Mouse (Mus musculus) limb, embryonic 11.5 days (tissue): ENCODE results near the gene Arid3a. TPM values are rescaled to one million over a fixed set of nuclear protein-coding genes. Genes with fewer than 3 reads are reported as not detected.
A peak's percentile ranks its signal among the peaks of the same experiment; 100 is the strongest.
"Not testable (repeated sequence)": the region's sequence is repeated elsewhere in the genome, so short reads cannot be mapped to it uniquely, and the experiment has no call there.

Source experiments
- ATAC-seq: fragments of 200-750 bp; cut with Nextera tagmentation; 2 replicates; pipeline ENCODE4 v1.8.0; 2017; ENCODE audit warnings: low read depth; ENCODE audit not compliant: insufficient number of reproducible peaks, low FRiP score, low TSS enrichment
- DNase-seq: peaks from one replicate; pipeline ENCODE4 v3.0.0-alpha.2; 2015; ENCODE audit warnings: low spot score
- H3K27ac ChIP-seq: fragments of 300-500 bp; sonication (generic); replicated peaks from 2 replicates; pipeline ENCODE4 v1.5.1; 2014; ENCODE audit warnings: low read depth, mild to moderate bottlenecking, low read length
- H3K27me3 ChIP-seq: fragments of 300-500 bp; sonication (generic); 2 replicates; pipeline ENCODE4 v1.6.1; 2014; ENCODE audit warnings: mild to moderate bottlenecking, low read length, mixed read lengths; ENCODE audit not compliant: control insufficient read depth, insufficient read depth
- H3K36me3 ChIP-seq: fragments of 300-500 bp; sonication (generic); 2 replicates; pipeline ENCODE4 v1.6.1; 2014; ENCODE audit warnings: mild to moderate bottlenecking, low read length, moderate library complexity, mixed read lengths; ENCODE audit not compliant: control insufficient read depth, insufficient read depth
- H3K4me1 ChIP-seq: fragments of 300-500 bp; sonication (generic); 2 replicates; pipeline ENCODE4 v1.6.1; 2014; ENCODE audit warnings: low read length, mixed read lengths; ENCODE audit not compliant: control insufficient read depth, insufficient read depth
- H3K4me2 ChIP-seq: fragments of 300-500 bp; sonication (generic); 2 replicates; pipeline ENCODE4 v1.6.1; 2014; ENCODE audit warnings: low read depth, mild to moderate bottlenecking, moderate library complexity; ENCODE audit not compliant: severe bottlenecking
- H3K4me3 ChIP-seq: fragments of 300-500 bp; sonication (generic); 2 replicates; pipeline ENCODE4 v1.5.1; 2014; ENCODE audit warnings: low read depth, low read length
- H3K9ac ChIP-seq: fragments of 300-500 bp; sonication (generic); 2 replicates; pipeline ENCODE4 v1.6.1; 2014; ENCODE audit warnings: mild to moderate bottlenecking, low read length
- H3K9me3 ChIP-seq: fragments of 300-500 bp; sonication (generic); 2 replicates; pipeline ENCODE4 v1.6.1; 2016; ENCODE audit warnings: low read length; ENCODE audit not compliant: control insufficient read depth
- WGBS: fragments of 180-500 bp; shearing (Covaris S2); extraction: QIAGEN DNeasy Blood & Tissue Kit; methylation state at CpG from one replicate; pipeline ENCODE4 v1.1.7; 2014; 5-methylcytosine and 5-hydroxymethylcytosine counted together
- polyA plus RNA-seq: library from polyadenylated mRNA; unstranded; fragments of >200 nt; fragmentation: Nextera tagmentation; extraction: Ambion mirVana; gene quantifications from 2 replicates; pipeline ENCODE4 v1.2.1, GENCODE M21; 2014

Arid3a gene
- polyA plus RNA-seq, 1 experiment from 2014 or later = 12.9 TPM

- H3K27me3 ChIP-seq, ATAC-seq, H3K4me3 ChIP-seq, H3K4me2 ChIP-seq, H3K9me3 ChIP-seq, H3K9ac ChIP-seq, DNase-seq, H3K27ac ChIP-seq, H3K36me3 ChIP-seq: not testable (repeated sequence)
- WGBS = 69% methylated on average over 2 of the region's 3 CpGs
- H3K4me1 ChIP-seq = peaks cover 11% of the 10 kb centered on the region
Measured at GRCm38 (mm10) chr10:79884938-79885337, 41.9 kb upstream of the Arid3a start.

- ATAC-seq (no peak), DNase-seq (no peak)
- H3K4me2 ChIP-seq = no peak within 1 kb of the TSS; the same call in 1 of the 2 replicates
- 0 out of 2 replicates have a peak, but pooled peaks cover 2% of the 10 kb centered on the region for H3K27me3 ChIP-seq
- no peak within 1 kb of the TSS for H3K4me3 ChIP-seq
- H3K36me3 ChIP-seq = no peaks in the 10 kb centered on the region
- no peak within 1 kb of the TSS for H3K27ac ChIP-seq
- H3K9me3 ChIP-seq = no peaks in the 10 kb centered on the region
- 83% methylated on average over 6 of the region's 6 CpGs for WGBS
- H3K4me1 ChIP-seq = peaks cover 11% of the 10 kb centered on the region
- H3K9ac ChIP-seq = no peak within 1 kb of the TSS
Measured at GRCm38 (mm10) chr10:79886054-79886453, 40.8 kb upstream of the Arid3a start, which contains the start of gene Elane. TSS of gene Elane (plus strand) at chr10:79886247.

GRCm38 (mm10) chr10:79886611-79887010 lies 40.2 kb upstream of the Arid3a start:
- H3K4me2 ChIP-seq = no peak overlapping the region; the same call in 1 of the 2 replicates
- DNase-seq (no peak), ATAC-seq (no peak)
- H3K4me3 ChIP-seq = no peak overlapping the region
- peaks cover 11% of the 10 kb centered on the region for H3K4me1 ChIP-seq
- H3K27ac ChIP-seq = no peak overlapping the region
- 69% methylated on average over 8 of the region's 8 CpGs for WGBS
- H3K9ac ChIP-seq = no peak overlapping the region
- no peaks in the 10 kb centered on the region for H3K36me3 ChIP-seq
- H3K9me3 ChIP-seq = no peaks in the 10 kb centered on the region
- H3K27me3 ChIP-seq = 0 out of 2 replicates have a peak, but pooled peaks cover 2% of the 10 kb centered on the region

- no peak for ATAC-seq
- Histone ChIP-seq H3K4me2 (no peak overlapping the region), H3K4me3 (no peak overlapping the region), H3K27me3 (no peaks in the 10 kb centered on the region), H3K36me3 (no peaks in the 10 kb centered on the region), H3K9ac (no peak overlapping the region), H3K27ac (no peak overlapping the region), H3K4me1 (no peaks in the 10 kb centered on the region), H3K9me3 (no peaks in the 10 kb centered on the region)
- no peak for DNase-seq
- WGBS = 89% methylated on average over 2 of the region's 2 CpGs
Measured at GRCm38 (mm10) chr10:79889386-79889785, 37.5 kb upstream of the Arid3a start.

- Histone ChIP-seq H3K9me3 (no peaks in the 10 kb centered on the region), H3K4me1 (no peaks in the 10 kb centered on the region), H3K9ac (no peak within 1 kb of the TSS), H3K27ac (no peak within 1 kb of the TSS), H3K36me3 (0 out of 2 replicates have a peak, but pooled peaks cover 4% of the 10 kb centered on the region), H3K4me2 (no peak within 1 kb of the TSS), H3K4me3 (no peak within 1 kb of the TSS), H3K27me3 (no peaks in the 10 kb centered on the region)
- ATAC-seq (no peak), DNase-seq (no peak)
- WGBS = 36% methylated on average over 5 of the region's 5 CpGs
Measured at GRCm38 (mm10) chr10:79890670-79891069, 36.2 kb upstream of the Arid3a start, which contains the start of gene Cfd. TSS of gene Cfd (plus strand) at chr10:79890853.

- not testable (repeated sequence) for H3K36me3 ChIP-seq, H3K9ac ChIP-seq, H3K27ac ChIP-seq, H3K4me3 ChIP-seq, H3K4me2 ChIP-seq, H3K27me3 ChIP-seq, H3K9me3 ChIP-seq, H3K4me1 ChIP-seq
- 43% methylated on average over 22 of the region's 22 CpGs for WGBS
- ATAC-seq = 0 out of 2 replicates have a peak, but pooled peaks have one; percentile 36
- peak; percentile 92 for DNase-seq
Measured at GRCm38 (mm10) chr10:79892451-79893118, 34.3 kb upstream of the Arid3a start.

GRCm38 (mm10) chr10:79896306-79896705 lies 30.5 kb upstream of the Arid3a start:
- H3K4me2 ChIP-seq = no peak overlapping the region
- H3K9me3 ChIP-seq = no peaks in the 10 kb centered on the region
- no peaks in the 10 kb centered on the region for H3K27me3 ChIP-seq
- DNase-seq (no peak), ATAC-seq (no peak)
- 0 out of 2 replicates have a peak, but pooled peaks cover 2% of the 10 kb centered on the region for H3K4me1 ChIP-seq
- no peak overlapping the region for H3K9ac ChIP-seq
- 91% methylated on average over 16 of the region's 16 CpGs for WGBS
- no peak overlapping the region for H3K4me3 ChIP-seq
- peaks cover 14% of the 10 kb centered on the region; the same call in 1 of the 2 replicates for H3K36me3 ChIP-seq
- no peak overlapping the region for H3K27ac ChIP-seq

GRCm38 (mm10) chr10:79896814-79897213 lies 30.0 kb upstream of the Arid3a start:
- no peak overlapping the region for H3K4me2 ChIP-seq
- no peak overlapping the region for H3K9ac ChIP-seq
- ATAC-seq (no peak), DNase-seq (no peak)
- H3K36me3 ChIP-seq = peaks cover 14% of the 10 kb centered on the region; the same call in 1 of the 2 replicates
- no peaks in the 10 kb centered on the region for H3K27me3 ChIP-seq
- H3K4me1 ChIP-seq = 0 out of 2 replicates have a peak, but pooled peaks cover 2% of the 10 kb centered on the region
- no peaks in the 10 kb centered on the region for H3K9me3 ChIP-seq
- no peak overlapping the region for H3K27ac ChIP-seq
- H3K4me3 ChIP-seq = no peak overlapping the region
- WGBS = 87% methylated on average over 13 of the region's 13 CpGs
